ENCODE assay signal across 8 mouse cellular contexts in genomic region chr10:30618918-30619210, GRCm38 (mm10). TPM values are rescaled to one million over a fixed set of nuclear protein-coding genes. Genes with fewer than 3 reads are reported as not detected.
DNase-seq lines count a peak whose midpoint lies in the region; ATAC-seq lines count a peak whose summit lies in the region.

No protein-coding gene starts in this region.

- H3K27me3 ChIP-seq in erythroblast, embryonic 14.5 days (ENCODE audit: control insufficient read depth): peaks cover 5% of the 10 kb centered on the region; the same call in 1 of the 2 replicates
- H3K27me3 ChIP-seq in neural tube, embryonic 11.5 days (ENCODE audit: control insufficient read depth, insufficient read depth, low read length): no peaks in the 10 kb centered on the region
- H3K27me3 ChIP-seq in liver, embryonic 13.5 days: 0 out of 2 replicates have a peak, but pooled peaks cover 4% of the 10 kb centered on the region

- H3K9ac ChIP-seq in neural tube, embryonic 11.5 days (ENCODE audit: low read length): no peak overlapping the region
- H3K9ac ChIP-seq in liver, embryonic 13.5 days: peak overlapping the region; percentile 69

- no peak for DNase-seq in neural tube, embryonic 11.5 days (ENCODE audit: low spot score)
- DNase-seq in neural tube, embryonic 10.5 days (ENCODE audit: extremely low spot score, low spot score): no peak
- no peak for DNase-seq in liver, embryonic 13.5 days
- no peak for DNase-seq in right cerebral cortex, postnatal 10 days (ENCODE audit: low spot score in 2 of 2)
- no peak for DNase-seq in right cerebral cortex, postnatal 36 days (ENCODE audit: low spot score in 2 of 2)
- DNase-seq in layer of hippocampus, adult 18-20 months (ENCODE audit: low spot score in 2 of 2): no peak

- peak overlapping the region; percentile 69 for H3K4me3 ChIP-seq in erythroblast, embryonic 14.5 days (replicated peaks)
- H3K4me3 ChIP-seq in neural tube, embryonic 11.5 days (ENCODE audit: low read depth, low read length): peak overlapping the region; percentile 39; the same call in 1 of the 2 replicates
- H3K4me3 ChIP-seq in liver, embryonic 13.5 days (replicated peaks): peak overlapping the region; percentile 70

- peaks cover 21% of the 10 kb centered on the region for H3K4me1 ChIP-seq in erythroblast, embryonic 14.5 days (ENCODE audit: control insufficient read depth)
- H3K4me1 ChIP-seq in neural tube, embryonic 11.5 days (ENCODE audit: control insufficient read depth, insufficient read depth, low read length): no peaks in the 10 kb centered on the region
- H3K4me1 ChIP-seq in liver, embryonic 13.5 days (replicated peaks): peaks cover 14% of the 10 kb centered on the region

- H3K27ac ChIP-seq in neural tube, embryonic 11.5 days (ENCODE audit: low read depth, low read length): no peak overlapping the region
- peak overlapping the region; percentile 93 for H3K27ac ChIP-seq in liver, embryonic 13.5 days

- 52% methylated on average over 3 of the region's 3 CpGs for WGBS in neural tube, embryonic 11.5 days
- 39% methylated on average over 3 of the region's 3 CpGs for WGBS in liver, embryonic 13.5 days (ENCODE audit: insufficient replicate concordance)

- H3K9me3 ChIP-seq in erythroblast, embryonic 14.5 days (ENCODE audit: control insufficient read depth, low read length): no peaks in the 10 kb centered on the region
- no peaks in the 10 kb centered on the region for H3K9me3 ChIP-seq in neural tube, embryonic 11.5 days (ENCODE audit: control insufficient read depth, low read length)
- no peaks in the 10 kb centered on the region for H3K9me3 ChIP-seq in liver, embryonic 13.5 days (replicated peaks)

- peak overlapping the region; percentile 47 for H3K4me2 ChIP-seq in neural tube, embryonic 11.5 days (ENCODE audit: low read depth)
- peak overlapping the region; percentile 91 for H3K4me2 ChIP-seq in liver, embryonic 13.5 days

- no peak for ATAC-seq in erythroblast, adult 5-6 weeks (replicated peaks; ENCODE audit: low FRiP score, poor library complexity, severe bottlenecking)
- no peak for ATAC-seq in neural tube, embryonic 11.5 days (ENCODE audit: insufficient read depth, low FRiP score, low TSS enrichment)
- ATAC-seq in liver, embryonic 13.5 days (ENCODE audit: low read depth): no peak

- H3K36me3 ChIP-seq in erythroblast, embryonic 14.5 days (ENCODE audit: control insufficient read depth): no peaks in the 10 kb centered on the region
- no peaks in the 10 kb centered on the region for H3K36me3 ChIP-seq in neural tube, embryonic 11.5 days (ENCODE audit: control insufficient read depth, insufficient read depth, low read length)
- H3K36me3 ChIP-seq in liver, embryonic 13.5 days: no peaks in the 10 kb centered on the region

RNA-seq across cellular contexts. Expression of gene Hint3, which starts 10.6 kb away (rescaled TPM):
- 1.4 and 1.8 TPM in 2 replicates for polyA plus RNA-seq in erythroblast, embryonic 14.5 days (2012)
- 11.0 and 24.5 TPM in 2 replicates for total RNA-seq in erythroblast, adult 5-6 weeks (2015; ENCODE audit: low replicate concordance)
- total RNA-seq in erythroblast, adult 5-6 weeks (2017; ENCODE audit: low replicate concordance): 13.1 and 16.7 TPM in 2 replicates
- 17.8 and 18.1 TPM in 2 replicates for polyA plus RNA-seq in neural tube, embryonic 11.5 days (2014; fragmentation: Nextera tagmentation; extraction: Ambion mirVana)
- 15.9 and 17.0 TPM in 2 replicates for polyA plus RNA-seq in liver, embryonic 13.5 days (2015; fragmentation: Nextera tagmentation; extraction: Ambion mirVana)
- 10 to 100 TPM; 32.6 to 41.1 TPM for total RNA-seq in layer of hippocampus, adult 18-20 months (2021)

RNA-seq across cellular contexts. Expression of gene Trmt11, which starts 18.3 kb away (rescaled TPM):
- 0.15 and 0.31 TPM in 2 replicates for polyA plus RNA-seq in erythroblast, embryonic 14.5 days (2012)
- 9.6 and 13.8 TPM in 2 replicates for total RNA-seq in erythroblast, adult 5-6 weeks (2015; ENCODE audit: low replicate concordance)
- total RNA-seq in erythroblast, adult 5-6 weeks (2017; ENCODE audit: low replicate concordance): 6.3 and 12.4 TPM in 2 replicates
- 27.6 and 27.7 TPM in 2 replicates for polyA plus RNA-seq in neural tube, embryonic 11.5 days (2014; fragmentation: Nextera tagmentation; extraction: Ambion mirVana)
- 21.8 and 25.1 TPM in 2 replicates for polyA plus RNA-seq in liver, embryonic 13.5 days (2015; fragmentation: Nextera tagmentation; extraction: Ambion mirVana)
- 1 to 10 TPM; 6.9 to 9.5 TPM for total RNA-seq in layer of hippocampus, adult 18-20 months (2021)

Comparison
In these comparisons a context has a peak if more than half of its experiments do, and no peak if none do; other contexts are left out.
1. RNA of gene Trmt11, which starts 18.3 kb away (polyA plus RNA-seq): 27.6 to 27.7 TPM in neural tube, embryonic 11.5 days and 21.8 to 25.1 TPM in liver, embryonic 13.5 days; 0.15 to 0.31 TPM in erythroblast, embryonic 14.5 days; every median in the first group is over 10 times any median in the second.
2. Peak in every context shown above with its lines, with median percentiles within 50 percentile points of each other: H3K4me3 ChIP-seq.